Mouse (Mus musculus): ENCODE measurements at regions not wholly inside any gene's neighbourhood (a gene's known extent, or its start where the extent isn't known, plus 50 kb on each side); places are given as distances from the start of the nearest gene placed in this dataset.
A peak's percentile ranks its signal among the peaks of the same experiment; 100 is the strongest.
"Not testable (repeated sequence)": the region's sequence is repeated elsewhere in the genome, so short reads cannot be mapped to it uniquely, and the experiment has no call there.

DNA sequence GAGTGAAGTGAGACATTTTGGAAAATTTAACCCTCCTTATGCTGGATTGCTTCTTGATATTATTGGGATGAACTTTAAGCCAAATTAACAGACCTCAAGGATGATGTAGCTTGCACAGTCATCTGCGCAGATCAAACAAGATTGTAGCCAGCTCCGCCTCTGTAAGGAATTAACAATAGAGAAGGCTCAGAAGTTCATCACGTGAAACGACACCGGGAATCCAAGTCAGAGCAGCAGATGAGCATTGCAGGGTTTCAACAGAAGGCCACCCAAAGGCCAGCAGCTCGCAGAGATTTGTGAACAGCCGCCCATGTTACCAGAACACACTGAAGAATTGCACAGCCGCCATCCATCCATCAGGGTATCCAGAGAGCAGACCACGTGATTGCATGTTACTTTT, 391.1 kb downstream of the Med10 start:
- DNase-seq (ENCODE audit: low read depth, low spot score): no peak

DNA sequence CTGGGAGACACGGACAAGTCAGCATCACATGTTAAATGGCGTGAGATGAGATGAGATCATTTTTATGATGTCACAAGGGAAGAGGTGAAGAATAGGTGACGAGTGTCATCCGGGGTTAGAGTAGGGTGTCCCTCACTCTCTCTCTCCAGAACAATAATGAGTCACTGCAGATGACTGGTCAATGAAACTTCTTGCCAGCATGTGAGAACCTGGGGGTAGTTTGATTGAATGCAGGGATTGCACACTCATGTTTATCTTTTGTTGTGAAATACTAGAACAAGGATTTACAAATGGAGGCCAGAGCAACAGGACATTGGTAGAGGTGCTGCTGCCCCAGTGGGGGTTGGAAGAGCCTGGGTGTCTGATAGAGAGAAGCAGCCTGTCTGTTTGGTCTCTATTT, 393.7 kb downstream of the Med10 start:
- DNase-seq (ENCODE audit: low read depth, low spot score): no peak

DNA sequence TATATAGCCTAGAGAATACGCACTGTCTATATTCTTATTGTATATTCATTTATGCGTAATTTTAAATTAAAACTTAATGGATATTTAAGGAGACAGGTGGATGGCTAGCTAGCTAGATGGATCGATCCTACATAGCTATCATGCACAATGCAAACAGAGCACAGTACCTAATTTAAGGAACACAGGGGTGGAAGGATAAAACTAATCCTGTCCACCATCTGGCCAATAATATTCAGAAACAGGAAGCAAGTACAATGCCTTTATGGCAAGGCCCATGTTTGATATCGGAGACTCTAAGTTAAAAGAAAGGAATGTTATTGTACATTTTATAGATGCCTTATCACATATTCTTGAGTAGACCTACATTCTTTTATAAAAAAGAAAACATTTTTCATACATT, 396.4 kb downstream of the Med10 start:
- no peak for DNase-seq (ENCODE audit: low read depth, low spot score)

DNA sequence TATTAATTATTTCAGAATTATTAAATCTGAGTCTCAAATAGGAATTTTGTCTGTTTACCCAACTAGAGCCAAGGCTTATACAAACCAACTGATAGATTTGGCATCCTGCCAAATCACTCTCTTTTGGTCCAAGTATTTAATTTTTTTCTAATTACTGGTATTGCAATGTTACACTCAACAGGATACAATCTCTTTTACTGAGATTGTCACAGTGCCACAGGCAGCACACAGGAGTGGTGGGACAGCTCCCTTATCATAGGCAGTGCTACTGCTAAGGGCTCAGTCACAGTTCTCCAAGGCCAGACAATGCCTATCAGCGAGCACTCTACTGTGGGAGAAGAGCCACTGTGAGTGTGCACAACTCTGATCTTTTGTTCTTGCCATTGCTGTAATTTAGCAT, 396.9 kb downstream of the Med10 start:
- DNase-seq (ENCODE audit: low read depth, low spot score): no peak

DNA sequence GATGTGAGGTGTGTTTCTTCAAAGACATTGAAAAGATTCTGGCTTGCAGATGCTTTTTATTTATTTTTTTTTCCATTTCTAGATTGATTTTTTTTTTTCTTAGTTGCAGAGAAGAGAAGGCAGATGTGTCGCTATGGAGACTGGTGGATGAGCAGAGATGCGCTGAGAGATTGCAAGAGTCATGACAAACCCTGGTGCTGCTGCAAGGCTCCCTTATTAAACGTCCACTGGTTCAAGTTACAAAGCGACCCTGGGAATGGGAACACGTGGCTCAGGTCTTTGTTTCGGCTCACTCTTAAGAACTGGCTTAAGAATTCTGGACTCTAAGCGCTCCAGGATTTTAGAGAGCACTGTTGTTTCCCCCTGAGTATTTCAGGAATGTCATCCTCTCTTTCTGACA, 403.1 kb downstream of the Med10 start:
- no peak for DNase-seq (ENCODE audit: low read depth, low spot score)

DNA sequence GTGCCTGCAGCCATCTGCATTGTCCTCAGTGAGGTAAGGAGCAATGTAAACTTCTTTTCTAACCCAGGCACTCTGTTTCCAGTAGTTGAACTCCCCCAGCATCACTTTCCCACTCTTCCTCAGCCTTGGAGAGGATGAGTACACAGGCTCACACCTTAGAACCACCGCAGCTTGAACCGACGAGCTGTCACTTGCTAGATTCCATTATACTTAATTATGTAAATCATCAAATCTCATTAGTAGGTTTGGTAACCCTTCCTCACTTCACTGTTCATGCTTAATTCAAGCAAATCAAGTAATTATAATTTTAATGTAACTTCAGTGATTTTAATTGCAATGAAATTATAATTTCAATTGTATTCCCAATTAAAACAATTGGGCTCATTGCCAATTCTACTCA, 408.0 kb downstream of the Med10 start:
- no peak for DNase-seq (ENCODE audit: low read depth, low spot score)

DNA sequence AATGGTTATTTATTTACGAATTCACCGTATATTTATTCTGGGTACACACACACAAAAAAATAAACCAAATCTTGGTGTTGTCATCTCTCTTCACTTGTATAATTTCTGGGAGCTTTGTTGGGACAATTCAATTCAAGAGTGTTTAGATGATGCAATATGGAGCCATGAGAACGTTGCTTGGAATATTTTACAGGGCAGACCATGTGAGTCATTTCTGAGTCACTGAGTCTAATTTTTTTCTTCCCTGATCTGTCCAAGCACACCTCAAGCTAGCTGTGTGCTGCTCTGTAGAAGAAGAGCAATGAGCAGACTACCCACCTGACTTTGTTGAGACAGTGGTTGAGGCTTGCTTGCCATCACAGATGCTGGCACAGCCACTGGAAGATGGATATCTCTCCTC, 410.8 kb downstream of the Med10 start:
- DNase-seq (ENCODE audit: low read depth, low spot score): no peak

DNA sequence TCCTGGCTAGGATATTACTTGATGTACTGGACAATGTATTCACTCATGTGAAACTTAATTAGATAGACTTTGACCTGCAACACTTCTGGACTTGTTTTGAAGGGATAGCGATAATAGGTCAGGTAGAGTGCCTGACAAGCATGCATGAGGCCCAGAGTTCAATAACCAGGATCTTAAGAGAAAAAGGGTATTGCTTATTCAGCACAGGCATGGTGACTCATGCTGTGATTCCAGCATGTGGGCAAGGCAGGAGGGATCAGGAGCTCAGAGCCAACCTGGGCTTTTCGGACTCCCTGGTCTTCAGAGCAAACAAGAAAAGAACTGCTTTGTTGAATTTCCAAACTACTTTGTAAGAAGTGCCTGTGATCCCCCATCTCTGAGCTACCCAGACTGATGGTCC, 411.4 kb downstream of the Med10 start:
- DNase-seq (ENCODE audit: low read depth, low spot score): no peak

DNA sequence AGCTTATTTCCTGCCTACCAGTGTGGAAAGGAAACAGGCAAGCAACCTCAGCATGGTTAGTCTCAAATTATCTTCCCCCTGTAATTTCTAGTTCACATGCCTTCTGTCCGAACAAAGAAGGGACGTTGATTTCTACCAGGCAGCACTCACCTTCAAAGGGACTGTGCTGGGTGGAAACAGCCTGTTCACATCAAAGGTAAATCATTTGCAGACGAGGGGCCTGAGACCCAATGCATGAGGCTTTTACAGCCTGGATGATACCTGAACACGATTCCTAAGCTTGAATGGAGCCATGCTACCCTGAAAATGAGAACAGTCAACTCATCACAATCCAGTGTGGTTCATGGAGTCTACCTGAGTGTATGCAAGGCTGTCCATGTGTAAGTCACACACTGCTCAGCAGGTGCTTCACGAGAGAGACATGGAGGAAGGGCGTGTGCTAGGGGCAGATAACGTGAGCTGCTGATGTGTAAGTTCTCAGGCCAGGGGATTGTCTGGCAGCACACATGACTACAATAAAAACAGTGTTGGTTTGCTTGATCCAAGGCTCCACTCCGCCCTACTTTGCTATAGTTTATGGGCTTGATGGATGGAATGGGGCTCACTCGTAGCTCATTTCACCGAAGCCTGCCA, 411.9 kb downstream of the Med10 start:
- DNase-seq (ENCODE audit: low read depth, low spot score): no peak

DNA sequence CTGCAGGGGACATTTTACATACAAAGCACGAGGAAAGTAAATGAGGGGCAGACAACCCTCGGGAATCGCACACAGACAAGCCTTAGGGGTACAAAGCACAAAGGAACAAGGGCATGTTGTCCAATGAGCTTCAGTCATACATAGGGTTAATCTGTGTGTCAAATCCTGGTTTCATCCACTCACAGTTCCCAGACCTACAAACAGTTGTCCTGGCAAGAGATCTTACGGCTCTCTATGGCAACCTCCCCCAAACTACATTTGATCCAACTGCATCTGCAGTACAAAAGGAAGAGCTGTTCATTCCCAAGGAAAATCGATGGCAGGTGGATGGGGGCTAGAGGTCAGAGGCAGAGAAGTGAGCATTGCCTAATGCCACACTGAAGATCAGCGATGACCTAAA, 413.9 kb downstream of the Med10 start:
- no peak for DNase-seq (ENCODE audit: low read depth, low spot score)

DNA sequence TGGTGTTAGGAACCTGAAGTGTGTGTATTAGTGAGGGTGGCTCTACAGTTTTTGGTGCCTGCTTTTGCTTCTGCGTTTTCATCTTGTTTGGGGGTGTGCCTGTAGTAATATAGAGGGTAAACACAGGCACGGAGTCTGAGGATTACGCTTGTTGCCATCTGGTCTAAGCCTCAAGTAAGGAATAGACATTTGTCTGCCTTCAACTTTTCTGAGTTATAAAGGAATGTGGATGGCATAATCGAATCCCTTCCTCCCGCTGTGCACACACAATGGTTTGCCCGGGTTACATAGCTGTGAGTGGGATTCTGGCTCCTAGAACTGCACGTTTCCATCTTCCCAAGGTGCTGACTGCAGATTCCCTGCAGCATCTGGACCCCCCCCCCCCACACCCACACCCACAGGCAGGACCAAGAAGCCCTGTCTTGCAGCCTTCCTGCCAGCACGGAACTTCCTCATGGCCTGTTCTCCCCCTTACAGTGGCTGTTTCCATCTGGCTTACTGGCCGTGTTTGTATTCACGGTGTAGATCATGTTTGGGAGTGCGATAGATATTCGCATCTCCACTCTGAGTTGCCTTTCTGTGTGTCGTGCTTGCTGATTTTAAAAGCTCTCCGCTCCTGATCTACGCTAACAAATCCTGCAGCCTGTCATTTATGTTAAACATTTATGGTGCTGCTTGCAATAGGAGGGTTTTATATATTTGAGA, 415.4 kb downstream of the Med10 start:
- no peak for DNase-seq (ENCODE audit: low read depth, low spot score)

DNA sequence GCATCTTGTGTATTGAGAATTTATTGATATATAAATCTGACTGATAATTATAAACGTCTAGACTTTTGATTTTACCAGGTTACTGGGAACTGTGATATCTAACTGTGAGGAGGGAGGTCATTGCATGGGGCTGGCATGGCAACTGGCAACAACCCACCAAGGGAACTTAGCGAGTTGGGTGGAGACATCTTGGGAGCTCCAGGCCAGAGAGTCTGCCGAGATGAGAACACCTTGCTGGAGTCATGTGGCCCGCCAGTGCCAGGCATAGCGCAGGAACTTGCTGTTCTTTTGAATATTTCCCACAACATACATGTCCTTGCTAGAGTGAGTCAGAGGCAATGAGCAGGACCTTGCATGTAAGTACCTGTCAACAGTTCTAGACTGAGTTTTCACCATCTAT, 413.9 kb downstream of the Ice1 start:
- DNase-seq (ENCODE audit: low read depth, low spot score): no peak

DNA sequence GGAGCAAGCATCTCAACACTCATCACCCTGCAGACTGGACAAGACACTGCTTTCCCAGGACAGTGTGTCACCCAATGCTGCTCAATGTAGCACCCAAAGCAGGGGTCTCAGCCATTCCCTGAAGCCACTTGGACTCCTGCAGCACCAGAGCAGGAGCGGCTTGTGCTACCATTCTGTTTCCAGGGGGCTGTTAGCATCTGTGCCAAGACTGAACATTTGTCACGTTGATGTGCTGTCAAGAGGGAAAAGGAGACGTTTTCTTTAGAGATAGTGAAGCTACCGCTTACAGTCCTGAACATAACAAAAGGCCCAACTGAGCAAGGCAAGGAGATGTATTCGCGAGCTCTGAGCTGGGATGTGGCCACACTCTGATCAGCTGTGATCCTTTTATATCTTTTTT, 410.3 kb downstream of the Ice1 start:
- no peak for DNase-seq (ENCODE audit: low read depth, low spot score)

DNA sequence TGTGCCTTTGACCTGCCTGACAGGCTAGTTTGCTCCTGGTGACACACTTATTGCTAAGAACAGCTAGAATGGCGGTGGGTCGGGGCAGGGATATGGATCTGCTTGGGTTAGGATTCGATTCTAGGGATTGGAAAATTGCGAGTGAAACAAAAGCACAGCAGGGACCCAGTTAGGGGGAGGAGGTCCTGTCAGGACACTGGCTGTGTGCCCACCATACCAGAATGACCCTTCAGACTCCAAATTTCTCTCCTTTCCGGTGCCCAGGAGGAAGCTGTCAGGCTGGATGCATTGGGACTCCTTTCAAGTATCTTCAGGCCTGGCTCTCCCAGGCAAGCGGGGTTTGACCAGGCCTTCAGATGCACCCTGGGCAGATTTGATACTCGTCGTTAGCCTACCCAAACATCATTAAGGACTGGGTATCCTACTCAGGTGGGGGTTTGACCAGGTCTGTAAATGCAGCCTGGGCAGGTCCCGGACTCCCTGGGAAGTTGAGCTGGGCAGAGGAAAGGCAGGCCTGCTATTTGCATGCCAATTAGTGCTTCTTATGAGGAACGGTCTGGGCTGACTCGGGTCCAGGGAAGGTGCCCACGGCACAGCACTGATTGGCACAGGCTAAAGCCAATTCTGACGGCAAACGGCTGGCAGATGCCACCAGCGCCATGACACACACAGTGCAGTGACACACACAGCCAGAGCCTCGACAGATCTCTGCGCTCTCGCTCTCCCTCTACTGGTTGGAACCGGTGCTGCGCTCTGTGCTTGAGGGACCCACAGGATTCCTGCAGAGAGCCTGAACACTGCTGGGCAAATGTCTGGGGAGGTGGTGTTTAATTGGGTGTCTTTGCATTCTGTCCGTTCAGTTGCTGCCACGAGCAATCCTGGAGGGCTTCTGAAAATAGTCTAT, 403.3 kb downstream of the Ice1 start:
- peak; percentile 73 for DNase-seq (ENCODE audit: low read depth, low spot score)

DNA sequence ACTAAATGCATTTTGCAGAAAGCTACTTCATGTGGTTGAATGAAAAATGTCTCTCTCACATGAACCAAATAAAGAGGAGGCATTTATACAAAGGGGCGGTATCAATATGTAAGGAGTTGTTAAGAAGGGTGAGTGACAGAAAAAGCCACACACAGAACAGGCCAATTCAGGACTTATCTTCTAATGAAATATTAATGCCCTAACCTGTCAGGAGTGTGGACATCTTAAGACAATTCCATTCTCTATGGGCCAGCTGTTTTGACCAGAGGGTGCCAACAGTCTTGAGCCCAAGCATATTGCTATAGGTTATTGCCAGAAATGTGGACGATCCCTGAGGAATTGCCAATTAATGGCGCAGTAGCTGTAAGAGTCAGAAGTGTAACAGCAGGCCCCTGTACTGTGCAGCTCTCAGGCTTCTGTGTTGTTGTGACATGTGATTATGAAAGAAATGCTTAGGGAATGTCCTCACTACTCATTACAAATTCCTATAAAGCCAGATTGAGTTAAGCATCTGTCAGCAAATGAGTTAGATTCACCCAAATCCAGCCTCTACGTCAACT, 393.8 kb downstream of the Ice1 start:
- DNase-seq (ENCODE audit: low read depth, low spot score): no peak

DNA sequence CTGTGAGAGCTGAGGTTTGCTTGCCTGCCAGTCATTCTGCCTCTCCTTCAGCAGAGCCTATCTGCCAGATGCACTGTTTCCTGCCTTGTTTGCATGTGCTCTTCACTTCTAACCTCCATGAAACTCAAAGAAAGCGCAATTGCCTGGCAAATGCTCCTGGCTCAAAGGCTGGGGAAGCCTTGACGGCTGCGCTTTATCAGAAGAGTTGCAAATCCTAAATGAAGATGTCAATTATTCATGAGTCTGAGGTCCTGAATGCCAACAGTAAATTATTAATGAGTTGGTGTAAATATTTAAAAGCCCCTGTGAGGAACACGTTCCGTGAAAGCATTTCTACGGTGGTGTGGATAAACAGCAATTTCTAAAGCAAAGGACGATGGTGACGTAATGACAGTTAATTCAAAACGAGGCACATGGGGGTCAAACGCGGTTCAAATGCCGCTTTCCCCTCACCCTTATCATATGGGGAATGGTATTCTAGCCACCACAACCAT, 377.4 kb downstream of the Ice1 start:
- no peak for DNase-seq (ENCODE audit: low read depth, low spot score)

DNA sequence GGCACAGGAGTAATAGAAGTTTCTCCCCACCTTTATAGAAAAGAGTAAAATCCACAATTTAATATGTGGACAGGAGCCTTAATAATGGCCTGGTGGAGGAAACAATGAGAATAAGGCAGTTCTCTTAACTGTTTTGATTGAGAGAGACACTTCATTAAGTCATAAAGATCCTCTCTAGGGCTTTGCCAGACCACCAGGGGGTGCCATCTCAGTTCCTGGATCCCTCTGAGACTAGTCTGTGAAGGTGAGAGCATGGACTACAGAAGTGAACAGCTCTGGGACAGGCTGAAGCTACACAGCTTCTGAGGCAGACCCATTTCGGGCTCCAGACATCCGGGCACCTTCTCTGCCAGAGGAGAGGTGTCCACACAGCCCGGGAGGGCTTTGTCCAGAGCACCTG, 373.8 kb downstream of the Ice1 start:
- DNase-seq (ENCODE audit: low read depth, low spot score): no peak

DNA sequence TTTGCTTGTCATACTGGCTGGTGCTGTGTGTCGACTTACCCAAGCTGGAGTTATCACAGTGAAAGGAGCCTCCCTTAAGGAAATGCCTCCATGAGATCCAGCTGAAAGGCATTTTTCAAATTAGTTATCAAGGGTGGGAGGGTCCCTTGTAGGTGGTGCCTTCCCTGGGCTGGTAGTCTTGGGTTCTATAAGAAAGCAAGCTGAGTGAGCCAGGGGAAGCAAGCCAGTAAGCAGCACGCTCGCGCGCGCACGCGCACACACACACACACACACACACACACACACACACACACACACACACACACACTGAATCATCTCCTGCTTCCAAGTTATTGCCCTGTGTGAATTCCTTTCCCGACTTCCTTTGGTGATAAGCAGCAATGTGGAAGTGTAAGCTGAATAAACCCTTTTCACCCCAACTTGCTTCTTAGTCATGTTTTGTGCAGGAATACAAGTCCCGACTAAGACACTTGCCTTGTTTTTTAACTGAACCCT, 360.5 kb downstream of the Ice1 start:
- not testable (repeated sequence) for DNase-seq (ENCODE audit: low read depth, low spot score)

DNA sequence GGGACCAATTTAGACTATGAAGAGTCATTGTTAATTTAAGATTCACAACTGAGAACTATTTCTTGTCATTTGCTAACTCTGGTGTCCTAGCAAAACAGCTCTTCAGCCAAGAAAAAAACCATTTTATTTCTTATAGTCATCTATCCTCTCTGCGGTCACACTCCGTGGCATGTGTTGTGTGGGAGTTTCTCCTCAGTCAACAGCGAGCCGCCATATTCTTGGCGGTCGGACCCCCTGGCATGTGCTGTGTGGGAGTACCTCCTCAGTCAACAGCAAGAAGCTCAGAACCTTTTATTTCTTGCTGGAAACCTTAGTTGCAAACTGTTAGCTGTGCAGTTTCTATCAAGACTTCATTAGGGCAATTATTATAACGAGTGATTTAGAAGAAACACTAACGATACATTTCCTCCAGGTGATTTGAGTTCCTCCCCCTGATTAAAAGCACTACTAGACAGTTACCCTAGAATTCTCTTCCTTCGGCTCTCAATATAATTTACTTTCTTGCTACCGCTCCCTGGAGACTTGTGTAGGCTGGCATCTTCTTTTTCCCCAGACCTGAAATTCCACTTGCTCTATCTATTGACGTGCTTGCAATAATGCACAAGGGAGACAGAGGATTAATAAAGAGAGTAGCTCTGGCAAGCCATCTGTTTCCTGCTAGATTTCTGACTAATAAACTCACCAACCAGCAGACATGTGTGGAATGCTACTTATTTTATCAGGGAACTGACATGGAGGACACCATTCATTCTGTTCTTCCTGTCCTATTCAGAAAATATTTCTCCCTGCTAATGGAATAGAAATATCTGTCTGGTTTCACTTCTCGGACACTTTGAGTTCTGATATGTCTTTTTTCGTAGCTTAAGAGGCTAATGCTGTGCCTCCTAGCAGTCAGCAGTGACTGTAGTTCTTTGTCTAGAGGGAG, 359.5 kb downstream of the Ice1 start:
- no peak for DNase-seq (ENCODE audit: low read depth, low spot score)

DNA sequence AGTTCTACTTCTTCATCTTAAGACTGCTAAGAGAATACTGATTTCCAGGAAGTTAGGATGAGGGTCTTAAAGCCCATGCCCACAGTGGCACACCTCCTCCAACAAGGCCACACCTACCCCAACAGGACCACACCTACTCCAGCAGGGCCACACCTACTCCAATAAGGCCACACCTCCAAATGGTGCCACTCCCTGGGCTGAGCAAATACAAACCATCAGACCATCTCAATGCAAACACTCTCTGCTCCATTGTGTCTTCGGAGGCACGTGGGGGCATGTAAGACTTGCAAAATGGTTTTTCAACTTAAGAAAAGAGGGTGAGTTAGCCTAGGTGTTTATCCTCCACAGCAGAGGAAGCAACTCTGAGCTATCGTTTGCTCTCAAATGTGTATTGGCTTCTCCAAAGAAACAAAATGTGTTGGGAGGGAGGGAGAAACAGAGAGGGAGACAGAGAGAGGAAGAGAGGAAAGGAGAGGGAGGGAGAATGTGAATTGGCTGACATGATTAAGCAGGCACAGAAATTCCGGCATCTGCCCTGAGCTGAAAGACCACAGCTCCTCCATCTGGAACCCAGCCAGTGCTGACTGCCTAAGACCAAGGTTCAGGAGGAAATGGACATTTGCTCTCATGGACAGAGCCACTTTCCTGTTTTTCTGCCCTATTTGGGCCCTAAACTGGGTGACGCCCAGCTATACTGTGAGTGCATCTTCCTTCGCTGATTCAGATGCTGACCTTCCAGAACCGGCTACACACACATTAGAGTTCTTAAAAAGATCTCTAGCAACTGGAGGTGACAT, 356.2 kb downstream of the Ice1 start:
- DNase-seq (ENCODE audit: low read depth, low spot score): no peak
